Comparison of ENCODE assay signal across 8 mouse cellular contexts in genomic region chr8:84147769-84148530, GRCm38 (mm10). TPM values are rescaled to one million over a fixed set of nuclear protein-coding genes. Genes with fewer than 3 reads are reported as not detected.
DNase-seq lines count a peak whose midpoint lies in the region; ATAC-seq lines count a peak whose summit lies in the region.

Gene Cc2d1a (minus strand): TSS chr8:84147936.
Gene 4930432K21Rik (plus strand): TSS chr8:84148025.

- H3K4me2 ChIP-seq in hindbrain, embryonic 12.5 days (replicated peaks): peak within 1 kb of the TSS; percentile 89

- 0 out of 2 replicates have a peak within 1 kb of the TSS, but pooled peaks have one; percentile 12 for H3K27ac ChIP-seq in hindbrain, embryonic 12.5 days

- DNase-seq in NIH3T3 (ENCODE audit: low read depth): peak; percentile 97
- peak; percentile 94 to 97 for DNase-seq in cerebellum, postnatal 10 days
- DNase-seq in frontal cortex, postnatal 10 days (ENCODE audit: low spot score in 2 of 2): peak; percentile 93
- DNase-seq in layer of hippocampus, postnatal 14 days (ENCODE audit: low spot score in 2 of 2): peak; percentile 91 to 97
- peak; percentile 94 for DNase-seq in lung, postnatal 14 days
- DNase-seq in retina, adult 2 months (ENCODE audit: low read depth, low spot score): peak; percentile 93
- DNase-seq in thymus, postnatal 36 days: peak; percentile 95 to 97

- no peaks in the 10 kb centered on the region for H3K27me3 ChIP-seq in hindbrain, embryonic 12.5 days

- peak; percentile 95 for ATAC-seq in hindbrain, embryonic 12.5 days (ENCODE audit: low FRiP score)

- H3K36me3 ChIP-seq in hindbrain, embryonic 12.5 days: peaks cover 28% of the 10 kb centered on the region

- no peaks in the 10 kb centered on the region for H3K9me3 ChIP-seq in hindbrain, embryonic 12.5 days (replicated peaks)

- WGBS in hindbrain, embryonic 12.5 days: 16% methylated on average over 49 of the region's 49 CpGs

- peak within 1 kb of the TSS; percentile 79 for H3K9ac ChIP-seq in hindbrain, embryonic 12.5 days

- H3K4me3 ChIP-seq in hindbrain, embryonic 12.5 days: peak within 1 kb of the TSS; percentile 68

- peaks cover 21% of the 10 kb centered on the region for H3K4me1 ChIP-seq in hindbrain, embryonic 12.5 days

RNA-seq across cellular contexts. Expression of gene Cc2d1a, which starts in this region (rescaled TPM):
- polyA plus RNA-seq in hindbrain, embryonic 12.5 days (2016; fragmentation: Nextera tagmentation; extraction: Ambion mirVana): 21.6 and 21.7 TPM in 2 replicates
- 10 to 100 TPM; 46.9 to 53.9 TPM for total RNA-seq in layer of hippocampus, postnatal 14 days (2021)

RNA-seq across cellular contexts. Expression of gene 4930432K21Rik, which starts in this region (rescaled TPM):
- polyA plus RNA-seq in hindbrain, embryonic 12.5 days (2016; fragmentation: Nextera tagmentation; extraction: Ambion mirVana): 1.6 and 1.9 TPM in 2 replicates
- 1 to 10 TPM; 1.1 TPM for total RNA-seq in layer of hippocampus, postnatal 14 days (2021)

Comparison
In these comparisons a context has a peak if more than half of its experiments do, and no peak if none do; other contexts are left out.
1. Peak in every context shown above with its lines: DNase-seq, ATAC-seq, H3K4me3 ChIP-seq and H3K27ac ChIP-seq.